ENCODE assay signal across 9 mouse cellular contexts in genomic region chr1:175923848-175924787, GRCm38 (mm10). TPM values are rescaled to one million over a fixed set of nuclear protein-coding genes. Genes with fewer than 3 reads are reported as not detected.
A peak's percentile ranks its signal among the peaks of the same experiment; 100 is the strongest.
DNase-seq lines count a peak whose midpoint lies in the region; ATAC-seq lines count a peak whose summit lies in the region.
"Had no signal": no experiment of that assay in that cellular context is flagged by ENCODE, and none has a peak within 500 bp of the region (broad histone marks: within the 10 kb centered on the region; RNA-seq: fewer than 3 reads in every experiment).

No protein-coding gene starts in this region.

- H3K27me3 ChIP-seq in forebrain, embryonic 11.5 days (ENCODE audit: control insufficient read depth, insufficient read depth, low read length) = no peaks in the 10 kb centered on the region
- H3K27me3 ChIP-seq in hindbrain, embryonic 12.5 days = no peaks in the 10 kb centered on the region

- H3K4me2 ChIP-seq in forebrain, embryonic 11.5 days (ENCODE audit: low read depth, low read length, severe bottlenecking) = no peak overlapping the region
- no peak overlapping the region for H3K4me2 ChIP-seq in hindbrain, embryonic 12.5 days (replicated peaks)

- no peaks in the 10 kb centered on the region for H3K9me3 ChIP-seq in forebrain, embryonic 11.5 days (ENCODE audit: control insufficient read depth, low read length)
- H3K9me3 ChIP-seq in hindbrain, embryonic 12.5 days (replicated peaks) = no peaks in the 10 kb centered on the region

- 53% methylated on average over 7 of the region's 7 CpGs for WGBS in forebrain, embryonic 11.5 days
- WGBS in hindbrain, embryonic 12.5 days = 53% methylated on average over 7 of the region's 7 CpGs

- ATAC-seq in forebrain, embryonic 11.5 days (replicated peaks; ENCODE audit: low FRiP score) = 0 out of 2 replicates have a peak, but pooled peaks have one; percentile 57
- peak; percentile 57; the same call in 1 of the 2 replicates for ATAC-seq in hindbrain, embryonic 12.5 days (ENCODE audit: low FRiP score)
- peak; percentile 93 for ATAC-seq in megakaryocyte-erythroid progenitor cell, adult 5-6 weeks (replicated peaks; ENCODE audit: low FRiP score, low TSS enrichment, poor library complexity, severe bottlenecking)

- no peak overlapping the region for H3K9ac ChIP-seq in forebrain, embryonic 11.5 days (ENCODE audit: low read length)
- no peak overlapping the region for H3K9ac ChIP-seq in hindbrain, embryonic 12.5 days

- no peaks in the 10 kb centered on the region for H3K4me1 ChIP-seq in forebrain, embryonic 11.5 days (replicated peaks; ENCODE audit: control insufficient read depth, insufficient read depth, low read length)
- H3K4me1 ChIP-seq in hindbrain, embryonic 12.5 days = no peaks in the 10 kb centered on the region

- peak; percentile 90 for DNase-seq in NIH3T3 (ENCODE audit: low read depth)
- peak; percentile 53 for DNase-seq in c-Kit-positive CD71-negative TER-119-negative erythroid progenitor cells, embryonic 14.5 days (ENCODE audit: low read depth)
- peak; percentile 82 for DNase-seq in forebrain, embryonic 11.5 days (ENCODE audit: low spot score)
- DNase-seq in layer of hippocampus, postnatal 10 days (ENCODE audit: low spot score in 2 of 2) = peak; percentile 85 to 86
- peak; percentile 73 for DNase-seq in right cerebral cortex, postnatal 25 days
- DNase-seq in urinary bladder, postnatal 4 days (ENCODE audit: low spot score in 2 of 2) = peak; percentile 31 to 76

- no peaks in the 10 kb centered on the region for H3K36me3 ChIP-seq in forebrain, embryonic 11.5 days (ENCODE audit: control insufficient read depth, insufficient read depth, low read length)
- H3K36me3 ChIP-seq in hindbrain, embryonic 12.5 days = no peaks in the 10 kb centered on the region

- H3K27ac ChIP-seq in forebrain, embryonic 11.5 days (ENCODE audit: low read depth, low read length) = no peak overlapping the region
- H3K27ac ChIP-seq in hindbrain, embryonic 12.5 days = no peak overlapping the region

- H3K4me3 ChIP-seq in forebrain, embryonic 11.5 days (ENCODE audit: low read depth, low read length) = no peak overlapping the region
- no peak overlapping the region for H3K4me3 ChIP-seq in hindbrain, embryonic 12.5 days
- H3K4me3 ChIP-seq: megakaryocyte, embryonic 14.5 days had no signal

RNA-seq across cellular contexts. Expression of gene Gm38100, which starts 4.0 kb away (rescaled TPM):
- 0.20 and 0.31 TPM in 2 replicates for polyA plus RNA-seq in forebrain, embryonic 11.5 days (2014; fragmentation: Nextera tagmentation; extraction: Ambion mirVana)
- polyA plus RNA-seq in hindbrain, embryonic 12.5 days (2016; fragmentation: Nextera tagmentation; extraction: Ambion mirVana) = not detected in 2 replicates
- total RNA-seq in layer of hippocampus, postnatal 10 days (2021) = not detected
- total RNA-seq in megakaryocyte-erythroid progenitor cell, adult 5-6 weeks (2014; fragmentation: Nextera tagmentation) = 1.1 TPM in 1 of 2 replicates, not detected in the other
- not detected in 2 replicates for total RNA-seq in megakaryocyte-erythroid progenitor cell, adult 5-6 weeks (2017)

RNA-seq across cellular contexts. Expression of gene Exo1, which starts 43.7 kb away (rescaled TPM):
- polyA plus RNA-seq in forebrain, embryonic 11.5 days (2014; fragmentation: Nextera tagmentation; extraction: Ambion mirVana) = 156 and 161 TPM in 2 replicates
- polyA plus RNA-seq in hindbrain, embryonic 12.5 days (2016; fragmentation: Nextera tagmentation; extraction: Ambion mirVana) = 52.8 and 54.5 TPM in 2 replicates
- 1 to 10 TPM; 2.8 TPM for total RNA-seq in layer of hippocampus, postnatal 10 days (2021)
- 60.4 and 84.6 TPM in 2 replicates for total RNA-seq in megakaryocyte-erythroid progenitor cell, adult 5-6 weeks (2014; fragmentation: Nextera tagmentation)
- total RNA-seq in megakaryocyte-erythroid progenitor cell, adult 5-6 weeks (2017) = 40.3 and 44.2 TPM in 2 replicates

RNA-seq across cellular contexts. Expression of gene Rbm8a2, which starts 54.8 kb away (rescaled TPM):
- polyA plus RNA-seq in forebrain, embryonic 11.5 days (2014; fragmentation: Nextera tagmentation; extraction: Ambion mirVana) = 0.67 and 1.0 TPM in 2 replicates
- polyA plus RNA-seq in hindbrain, embryonic 12.5 days (2016; fragmentation: Nextera tagmentation; extraction: Ambion mirVana) = 0.74 and 1.6 TPM in 2 replicates
- total RNA-seq in layer of hippocampus, postnatal 10 days (2021) = not detected
- 0.27 and 0.28 TPM in 2 replicates for total RNA-seq in megakaryocyte-erythroid progenitor cell, adult 5-6 weeks (2014; fragmentation: Nextera tagmentation)
- 0.42 and 0.61 TPM in 2 replicates for total RNA-seq in megakaryocyte-erythroid progenitor cell, adult 5-6 weeks (2017)

Comparison
In these comparisons a context has a peak if more than half of its experiments do, and no peak if none do; other contexts are left out.
1. RNA of gene Exo1, which starts 43.7 kb away (total RNA-seq): 40.3 to 84.6 TPM in megakaryocyte-erythroid progenitor cell, adult 5-6 weeks; 2.8 TPM in layer of hippocampus, postnatal 10 days; every median in the first group is over 10 times any median in the second.
2. Peak in every context shown above with its lines, with median percentiles within 50 percentile points of each other: DNase-seq and ATAC-seq.